Mouse (Mus musculus) heart, embryonic 15.5 days (tissue): Measurements from ENCODE around the gene Bpifb9b. TPM values are rescaled to one million over a fixed set of nuclear protein-coding genes. Genes with fewer than 3 reads are reported as not detected.
A peak's percentile ranks its signal among the peaks of the same experiment; 100 is the strongest.
"Not testable (repeated sequence)": the region's sequence is repeated elsewhere in the genome, so short reads cannot be mapped to it uniquely, and the experiment has no call there.

ENCODE experiments used
- ATAC-seq: fragments of 200-750 bp; cut with Nextera tagmentation; replicated peaks from 2 replicates; pipeline ENCODE4 v1.8.0; 2017; ENCODE audit warnings: low read depth, moderate TSS enrichment; ENCODE audit not compliant: insufficient number of reproducible peaks, insufficient read depth, low FRiP score
- H3K27ac ChIP-seq: fragments of 300-500 bp; sonication (generic); 2 replicates; pipeline ENCODE4 v1.5.1; 2015; ENCODE audit warnings: mild to moderate bottlenecking, inconsistent platforms
- H3K27me3 ChIP-seq: fragments of 300-500 bp; sonication (generic); 2 replicates; pipeline ENCODE4 v1.6.1; 2015; ENCODE audit warnings: inconsistent platforms
- H3K36me3 ChIP-seq: fragments of 300-500 bp; sonication (generic); 2 replicates; pipeline ENCODE4 v1.6.1; 2015; ENCODE audit warnings: mild to moderate bottlenecking, inconsistent platforms
- H3K4me1 ChIP-seq: fragments of 300-500 bp; sonication (generic); replicated peaks from 2 replicates; pipeline ENCODE4 v1.6.1; 2015; ENCODE audit warnings: inconsistent platforms
- H3K4me2 ChIP-seq: fragments of 300-500 bp; sonication (generic); 2 replicates; pipeline ENCODE4 v1.6.1; 2015; ENCODE audit warnings: inconsistent platforms, mild to moderate bottlenecking, moderate library complexity
- H3K4me3 ChIP-seq: fragments of 300-500 bp; sonication (generic); 2 replicates; pipeline ENCODE4 v1.5.1; 2015; ENCODE audit warnings: mild to moderate bottlenecking, inconsistent platforms
- H3K9ac ChIP-seq: fragments of 300-500 bp; sonication (generic); 2 replicates; pipeline ENCODE4 v1.6.1; 2015; ENCODE audit warnings: mild to moderate bottlenecking, inconsistent platforms
- H3K9me3 ChIP-seq: fragments of 300-500 bp; sonication (generic); replicated peaks from 2 replicates; pipeline ENCODE4 v1.6.1; 2016; ENCODE audit warnings: inconsistent platforms
- WGBS: fragments of 180-500 bp; shearing (Covaris S2); methylation state at CpG from one replicate; pipeline ENCODE4 v1.1.7; 2015; ENCODE audit warnings: mixed read lengths; 5-methylcytosine and 5-hydroxymethylcytosine counted together
- polyA plus RNA-seq: library from polyadenylated mRNA; unstranded; fragments of >200 nt; fragmentation: Nextera tagmentation; extraction: Ambion mirVana; gene quantifications from 2 replicates; pipeline ENCODE4 v1.2.1, GENCODE M21; 2015

Gene Bpifb9b
- polyA plus RNA-seq, 1 experiment from 2014 or later, result not detected

DNA sequence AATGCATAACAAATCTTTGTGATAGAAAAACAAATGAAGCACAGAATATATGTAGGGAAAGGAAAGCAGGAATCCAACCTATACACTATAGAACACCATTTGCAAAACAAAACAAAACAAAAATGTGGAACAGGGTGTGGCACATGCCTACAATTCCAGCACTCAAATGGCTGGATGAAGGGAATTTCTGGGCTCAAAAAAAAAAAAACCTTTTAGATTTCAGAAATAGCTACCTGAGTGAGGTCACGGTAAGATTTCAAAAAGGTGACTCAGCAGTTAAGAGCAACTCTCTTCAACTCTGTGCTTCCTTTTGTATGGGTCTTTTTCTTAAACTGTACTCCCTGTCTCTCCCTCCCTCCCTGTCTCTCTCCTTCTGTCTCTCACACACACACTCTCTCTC lies 31.1 kb downstream of the Bpifb9b start:
- Histone ChIP-seq H3K27ac (no peak overlapping the region), H3K4me3 (no peak overlapping the region), H3K36me3 (peaks cover 24% of the 10 kb centered on the region), H3K4me2 (no peak overlapping the region), H3K9ac (no peak overlapping the region), H3K9me3 (no peaks in the 10 kb centered on the region), H3K27me3 (no peaks in the 10 kb centered on the region), H3K4me1 (no peaks in the 10 kb centered on the region)
- no peak for ATAC-seq
- 57% methylated on average over 1 of the region's 1 CpGs for WGBS

GRCm38 (mm10) chr2:154339356-154339755 lies 32.3 kb downstream of the Bpifb9b start:
- H3K27me3 ChIP-seq, result no peaks in the 10 kb centered on the region
- H3K9ac ChIP-seq, result no peak overlapping the region
- H3K27ac ChIP-seq, result no peak overlapping the region
- H3K4me3 ChIP-seq, result no peak overlapping the region
- no peak overlapping the region for H3K4me2 ChIP-seq
- H3K9me3 ChIP-seq, result no peaks in the 10 kb centered on the region
- H3K36me3 ChIP-seq, result peaks cover 29% of the 10 kb centered on the region
- 63% methylated on average over 2 of the region's 2 CpGs for WGBS
- no peak for ATAC-seq
- no peaks in the 10 kb centered on the region for H3K4me1 ChIP-seq

- Histone ChIP-seq H3K27ac (no peak overlapping the region), H3K4me3 (no peak overlapping the region), H3K9me3 (no peaks in the 10 kb centered on the region), H3K9ac (no peak overlapping the region), H3K4me2 (no peak overlapping the region), H3K27me3 (no peaks in the 10 kb centered on the region), H3K4me1 (no peaks in the 10 kb centered on the region), H3K36me3 (peaks cover 68% of the 10 kb centered on the region)
- 92% methylated on average over 3 of the region's 3 CpGs for WGBS
- ATAC-seq, result no peak
Observed at GRCm38 (mm10) chr2:154348152-154348551, 41.1 kb downstream of the Bpifb9b start.

- H3K27ac ChIP-seq, result peak overlapping the region; percentile 21
- not testable (repeated sequence) for H3K27me3 ChIP-seq, H3K9me3 ChIP-seq, H3K4me1 ChIP-seq, ATAC-seq
- H3K4me2 ChIP-seq, result peak overlapping the region; percentile 43
- WGBS, result 67% methylated on average over 16 of the region's 19 CpGs
- H3K9ac ChIP-seq, result 0 out of 2 replicates have a peak overlapping the region, but pooled peaks have one; percentile 3
- H3K4me3 ChIP-seq, result peak overlapping the region; percentile 37
- peaks cover 32% of the 10 kb centered on the region for H3K36me3 ChIP-seq
Observed at GRCm38 (mm10) chr2:154354000-154354425, 47.0 kb downstream of the Bpifb9b start.

DNA sequence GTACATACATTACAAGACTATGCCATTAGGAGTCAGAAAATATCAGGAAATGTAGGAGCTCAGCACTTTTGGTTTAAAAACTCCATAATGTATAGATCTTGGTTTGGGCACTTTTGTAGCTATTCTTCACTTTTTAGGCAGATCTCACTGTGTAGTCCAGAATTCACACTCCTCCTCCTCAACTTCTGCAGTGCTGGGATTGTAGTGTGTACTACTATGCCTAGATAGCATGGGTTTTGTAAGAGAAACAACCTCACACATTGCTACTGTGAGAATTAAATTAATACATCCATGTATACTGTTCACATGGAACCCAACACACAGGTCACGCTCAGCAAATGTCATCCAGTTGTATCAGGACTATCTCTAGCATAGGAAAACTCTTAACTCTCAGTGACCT lies 60.5 kb downstream of the Bpifb9b start:
- ATAC-seq, result no peak
- no peak overlapping the region for H3K27ac ChIP-seq
- H3K4me2 ChIP-seq, result no peak overlapping the region
- H3K4me1 ChIP-seq, result no peaks in the 10 kb centered on the region
- WGBS, result 84% methylated on average over 1 of the region's 1 CpGs
- H3K27me3 ChIP-seq, result no peaks in the 10 kb centered on the region
- H3K9me3 ChIP-seq, result no peaks in the 10 kb centered on the region
- peaks cover 46% of the 10 kb centered on the region for H3K36me3 ChIP-seq
- no peak overlapping the region for H3K9ac ChIP-seq
- H3K4me3 ChIP-seq, result no peak overlapping the region

Other genes with a start within 250 kb of the Bpifb9b start
- not detected in 2 replicates for gene Bpifa3, start 176.9 kb upstream of the Bpifb9b start, polyA plus RNA-seq
- gene Bpifa1, start 164.3 kb upstream of the Bpifb9b start, polyA plus RNA-seq, result 0.92 and 21.4 TPM in 2 replicates
- not detected in 2 replicates for gene Bpifa5, start 144.6 kb upstream of the Bpifb9b start, polyA plus RNA-seq
- 0.22 and 0.31 TPM in 2 replicates for gene Bpifb1, start 116.4 kb upstream of the Bpifb9b start, polyA plus RNA-seq
- 0.16 and 0.49 TPM in 2 replicates for gene Bpifb5, start 83.5 kb upstream of the Bpifb9b start, polyA plus RNA-seq
- not detected in 2 replicates for gene Bpifb9a, start 49.4 kb upstream of the Bpifb9b start, polyA plus RNA-seq
- 13.6 and 14.8 TPM in 2 replicates for gene Cdk5rap1, start 65.8 kb downstream of the Bpifb9b start, polyA plus RNA-seq
- 53.2 and 54.3 TPM in 2 replicates for gene Snta1, start 100.9 kb downstream of the Bpifb9b start, polyA plus RNA-seq
- 25.9 and 31.0 TPM in 2 replicates for gene Cbfa2t2, start 129.3 kb downstream of the Bpifb9b start, polyA plus RNA-seq
- 0.43 and 0.99 TPM in 2 replicates for gene 1700003F12Rik, start 239.9 kb downstream of the Bpifb9b start, polyA plus RNA-seq
- gene Actl10, start 244.5 kb downstream of the Bpifb9b start, polyA plus RNA-seq, result 0.22 and 0.26 TPM in 2 replicates